ENCODE assay signal across 21 mouse cellular contexts in the genomic region with DNA sequence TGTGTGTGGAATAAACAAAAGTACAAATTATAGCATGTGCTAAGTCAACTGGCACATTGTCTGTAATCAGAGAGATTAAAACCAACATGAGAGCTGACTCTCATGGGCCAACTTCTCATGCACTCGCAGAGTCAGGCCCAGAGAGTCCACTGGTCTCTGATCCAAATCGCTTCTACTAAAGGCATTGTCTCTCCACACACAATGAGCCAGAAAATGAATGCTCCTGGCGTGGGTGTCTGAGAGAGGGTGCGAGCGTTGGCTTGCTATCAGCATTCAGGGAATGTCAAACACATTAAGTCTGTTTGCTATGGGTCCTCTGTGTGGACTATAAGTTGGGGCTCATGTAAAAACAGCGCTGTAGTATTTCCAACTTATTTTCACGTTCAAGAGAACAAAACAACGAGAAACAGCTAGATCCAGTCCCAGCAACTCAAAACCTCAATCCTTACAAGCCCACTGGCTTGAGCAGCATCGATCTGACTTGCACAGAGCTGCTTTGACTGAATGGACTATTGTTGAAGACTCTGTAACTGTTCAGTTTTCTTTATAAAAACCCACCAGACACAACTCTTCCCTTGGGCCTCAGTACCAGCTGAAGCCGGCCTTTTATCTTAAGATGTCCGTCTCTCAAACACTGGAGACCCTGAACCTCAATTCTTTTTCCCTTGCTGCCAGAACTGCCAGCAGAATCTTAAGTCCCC.
A peak's percentile ranks its signal among the peaks of the same experiment; 100 is the strongest.
DNase-seq lines count a peak whose midpoint lies in the region; ATAC-seq and TF ChIP-seq lines count a peak whose summit lies in the region.
"Had no signal": no experiment of that assay in that cellular context is flagged by ENCODE, and none has a peak within 500 bp of the region (broad histone marks: within the 10 kb centered on the region; RNA-seq: fewer than 3 reads in every experiment).

No protein-coding gene starts in this region.

- no peak for ATAC-seq in hindbrain, embryonic 12.5 days (ENCODE audit: low FRiP score)
- ATAC-seq in hindbrain, embryonic 15.5 days (ENCODE audit: low FRiP score, low read depth): peak; percentile 57; the same call in 1 of the 2 replicates
- ATAC-seq in erythroid progenitor cell, adult 5-6 weeks (replicated peaks; ENCODE audit: low FRiP score, poor library complexity, severe bottlenecking): no peak
- ATAC-seq: activated CD4-positive, CD25-positive, alpha-beta regulatory T cell, adult 4 months; intestine, embryonic 16.5 days; lung, postnatal 0 days had no signal

- H3K4me1 ChIP-seq in cerebellum, adult 2 months (ENCODE audit: control insufficient read depth, insufficient read depth, low read length): 0 out of 2 replicates have a peak, but pooled peaks cover 2% of the 10 kb centered on the region
- peaks cover 20% of the 10 kb centered on the region for H3K4me1 ChIP-seq in hindbrain, embryonic 10.5 days (replicated peaks)
- H3K4me1 ChIP-seq in hindbrain, embryonic 12.5 days: peaks cover 6% of the 10 kb centered on the region; the same call in 1 of the 2 replicates
- peaks cover 16% of the 10 kb centered on the region for H3K4me1 ChIP-seq in hindbrain, embryonic 15.5 days (replicated peaks)
- H3K4me1 ChIP-seq: embryonic facial prominence, embryonic 10.5 days; limb, embryonic 15.5 days; liver, embryonic 15.5 days had no signal

- peaks cover 44% of the 10 kb centered on the region for H3K36me3 ChIP-seq in hindbrain, embryonic 10.5 days
- 0 out of 2 replicates have a peak, but pooled peaks cover 4% of the 10 kb centered on the region for H3K36me3 ChIP-seq in hindbrain, embryonic 12.5 days
- 0 out of 2 replicates have a peak, but pooled peaks cover 3% of the 10 kb centered on the region for H3K36me3 ChIP-seq in hindbrain, embryonic 15.5 days

- no peak overlapping the region for H3K9ac ChIP-seq in hindbrain, embryonic 12.5 days
- H3K9ac ChIP-seq in hindbrain, embryonic 15.5 days: no peak overlapping the region
- H3K9ac ChIP-seq: heart, embryonic 13.5 days; limb, embryonic 15.5 days; liver, embryonic 15.5 days; neural tube, embryonic 13.5 days had no signal

- TF ChIP-seq POLR2A in cerebellum, adult 2 months (IDR thresholded peaks at IDR 0.05; ENCODE audit: borderline replicate concordance, insufficient read depth, low read length): no peak

- TF ChIP-seq CTCF in cerebellum, adult 2 months (IDR thresholded peaks at IDR 0.05; ENCODE audit: borderline replicate concordance, insufficient read depth, low read depth, low read length): no peak

- peak overlapping the region; percentile 53; the same call in 1 of the 2 replicates for H3K27ac ChIP-seq in cerebellum, adult 2 months (ENCODE audit: insufficient read depth, low read length)
- peak overlapping the region; percentile 1; the same call in 1 of the 2 replicates for H3K27ac ChIP-seq in hindbrain, embryonic 10.5 days
- H3K27ac ChIP-seq in hindbrain, embryonic 12.5 days: no peak overlapping the region; the same call in 1 of the 2 replicates
- 0 out of 2 replicates have a peak overlapping the region, but pooled peaks have one; percentile 17 for H3K27ac ChIP-seq in hindbrain, embryonic 15.5 days (replicated peaks)
- H3K27ac ChIP-seq: embryonic facial prominence, embryonic 10.5 days; heart, embryonic 13.5 days; limb, embryonic 15.5 days; liver, embryonic 15.5 days; neural tube, embryonic 13.5 days had no signal

- no peak for DNase-seq in cerebellum, adult 2 months
- no peak for DNase-seq in cerebellum, adult 9-11 months
- no peak for DNase-seq in hindbrain, embryonic 10.5 days (ENCODE audit: low spot score)
- peak; percentile 33 for DNase-seq in Muller cell, postnatal 12 days (ENCODE audit: inconsistent ontology term)
- DNase-seq in ovary, postnatal 10 days (ENCODE audit: low spot score): no peak
- DNase-seq: adrenal gland, postnatal 14 days; cerebellum, adult 18-20 months; heart, postnatal 36 days; kidney, postnatal 36 days; right cerebral cortex, postnatal 4 days had no signal

- no peaks in the 10 kb centered on the region for H3K27me3 ChIP-seq in cerebellum, adult 2 months (ENCODE audit: control insufficient read depth, insufficient read depth, low read length)
- no peaks in the 10 kb centered on the region for H3K27me3 ChIP-seq in hindbrain, embryonic 10.5 days (ENCODE audit: insufficient read depth, poor library complexity, severe bottlenecking)
- H3K27me3 ChIP-seq in hindbrain, embryonic 12.5 days: no peaks in the 10 kb centered on the region
- no peaks in the 10 kb centered on the region for H3K27me3 ChIP-seq in hindbrain, embryonic 15.5 days
- H3K27me3 ChIP-seq: heart, embryonic 13.5 days; limb, embryonic 15.5 days; liver, embryonic 15.5 days; neural tube, embryonic 13.5 days had no signal

- WGBS in cerebellum, adult 2 months: 79% methylated on average over 11 of the region's 11 CpGs
- WGBS in hindbrain, embryonic 10.5 days: 57% methylated on average over 11 of the region's 11 CpGs
- WGBS in hindbrain, embryonic 12.5 days: 51% methylated on average over 11 of the region's 11 CpGs
- WGBS in hindbrain, embryonic 15.5 days: 52% methylated on average over 11 of the region's 11 CpGs

- H3K4me3 ChIP-seq in cerebellum, adult 2 months (replicated peaks; ENCODE audit: insufficient read depth, low read depth, low read length): no peak overlapping the region
- H3K4me3 ChIP-seq in hindbrain, embryonic 10.5 days: no peak overlapping the region
- no peak overlapping the region for H3K4me3 ChIP-seq in hindbrain, embryonic 12.5 days
- no peak overlapping the region for H3K4me3 ChIP-seq in hindbrain, embryonic 15.5 days
- H3K4me3 ChIP-seq: embryonic facial prominence, embryonic 10.5 days; heart, embryonic 13.5 days; limb, embryonic 15.5 days; liver, embryonic 15.5 days; neural tube, embryonic 13.5 days had no signal

- H3K9me3 ChIP-seq in hindbrain, embryonic 10.5 days: no peaks in the 10 kb centered on the region
- no peaks in the 10 kb centered on the region for H3K9me3 ChIP-seq in hindbrain, embryonic 12.5 days (replicated peaks)
- H3K9me3 ChIP-seq in hindbrain, embryonic 15.5 days: no peaks in the 10 kb centered on the region
- H3K9me3 ChIP-seq: embryonic facial prominence, embryonic 10.5 days; heart, embryonic 13.5 days; limb, embryonic 15.5 days; liver, embryonic 15.5 days; neural tube, embryonic 13.5 days had no signal

- no peak overlapping the region for H3K4me2 ChIP-seq in hindbrain, embryonic 12.5 days (replicated peaks)
- H3K4me2 ChIP-seq in hindbrain, embryonic 15.5 days: no peak overlapping the region
- H3K4me2 ChIP-seq: heart, embryonic 13.5 days; limb, embryonic 15.5 days; liver, embryonic 15.5 days; neural tube, embryonic 13.5 days had no signal
